Mouse (Mus musculus): ENCODE data around the gene Nceh1. TPM values are rescaled to one million over a fixed set of nuclear protein-coding genes. Genes with fewer than 3 reads are reported as not detected.

Gene Nceh1
- 113 TPM for polyA plus RNA-seq (2014; fragmentation: Illumina TruSeq; extraction: RNeasy Lipid Tissue Mini Kit (QIAGEN cat#74804))

DNA sequence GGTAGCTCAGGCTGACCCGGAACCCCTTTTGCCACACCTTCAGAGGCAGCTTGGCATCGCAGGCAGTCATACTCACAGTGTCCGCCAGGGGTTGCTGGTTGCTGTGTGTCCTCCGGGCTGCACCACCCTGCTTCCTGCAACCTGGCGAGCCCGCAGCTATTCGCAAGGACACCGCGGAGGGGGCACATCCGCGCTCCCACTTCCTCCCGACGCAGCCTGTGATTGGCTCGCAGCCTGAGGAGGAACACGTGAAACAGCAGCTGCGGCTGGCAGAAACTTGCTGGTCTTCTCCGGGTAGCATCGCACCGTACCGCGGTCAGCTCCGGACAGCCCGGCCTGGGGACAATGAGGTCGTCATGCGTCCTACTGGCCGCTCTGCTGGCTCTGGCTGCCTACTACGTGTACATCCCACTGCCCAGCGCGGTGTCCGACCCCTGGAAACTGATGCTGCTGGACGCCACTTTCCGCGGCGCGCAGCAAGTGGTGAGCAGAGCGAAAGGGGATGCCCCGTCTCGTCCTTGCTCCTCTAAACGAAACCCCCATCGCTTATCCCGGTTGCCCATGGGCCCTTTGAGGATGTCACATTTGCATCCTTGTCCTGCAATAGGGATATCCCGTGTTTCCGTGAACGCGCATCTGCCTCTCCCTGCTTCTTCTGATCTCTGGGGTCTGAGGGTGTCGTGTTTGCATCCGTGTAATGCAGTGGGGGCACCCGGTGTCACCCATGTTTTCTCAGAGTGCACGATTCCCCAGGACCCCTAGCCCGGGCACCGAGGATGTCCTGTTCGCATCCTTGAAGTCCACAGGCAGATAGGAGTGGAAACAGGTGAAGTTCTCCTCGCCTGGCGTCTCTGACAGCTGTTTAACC is at the start of gene Nceh1:
Gene Nceh1 (plus strand): TSS at position 233 of the 868 bp plus-strand sequence.

DNA sequence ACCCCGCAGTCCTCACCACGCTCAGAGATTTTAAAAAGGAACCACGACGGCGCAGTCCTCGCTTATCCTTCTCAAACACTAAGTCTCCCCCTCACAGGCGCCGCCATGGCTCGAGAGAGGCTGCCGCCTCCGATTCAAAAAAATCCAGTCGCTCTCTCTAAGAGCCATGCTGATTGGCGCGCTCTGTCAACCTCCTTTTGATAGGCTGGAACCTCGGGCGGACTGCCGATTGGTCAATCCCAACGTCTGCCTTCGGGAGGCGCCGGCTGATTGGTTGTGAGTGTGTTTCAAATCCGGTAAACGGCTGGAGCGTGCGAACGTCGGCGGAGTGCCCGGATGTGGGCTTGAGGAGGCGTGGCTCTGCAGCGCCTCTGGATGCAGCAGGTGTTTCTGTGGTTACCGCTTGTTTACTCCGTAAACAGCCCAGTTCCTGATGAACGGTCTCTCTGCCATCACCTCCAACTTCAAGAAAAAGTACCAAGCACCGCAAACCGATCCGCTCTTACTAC is 29.0 kb upstream of the Nceh1 start, which contains the start of gene Ect2:
Gene Ect2 (minus strand): TSS at position 178 of the 509 bp plus-strand sequence.

DNA sequence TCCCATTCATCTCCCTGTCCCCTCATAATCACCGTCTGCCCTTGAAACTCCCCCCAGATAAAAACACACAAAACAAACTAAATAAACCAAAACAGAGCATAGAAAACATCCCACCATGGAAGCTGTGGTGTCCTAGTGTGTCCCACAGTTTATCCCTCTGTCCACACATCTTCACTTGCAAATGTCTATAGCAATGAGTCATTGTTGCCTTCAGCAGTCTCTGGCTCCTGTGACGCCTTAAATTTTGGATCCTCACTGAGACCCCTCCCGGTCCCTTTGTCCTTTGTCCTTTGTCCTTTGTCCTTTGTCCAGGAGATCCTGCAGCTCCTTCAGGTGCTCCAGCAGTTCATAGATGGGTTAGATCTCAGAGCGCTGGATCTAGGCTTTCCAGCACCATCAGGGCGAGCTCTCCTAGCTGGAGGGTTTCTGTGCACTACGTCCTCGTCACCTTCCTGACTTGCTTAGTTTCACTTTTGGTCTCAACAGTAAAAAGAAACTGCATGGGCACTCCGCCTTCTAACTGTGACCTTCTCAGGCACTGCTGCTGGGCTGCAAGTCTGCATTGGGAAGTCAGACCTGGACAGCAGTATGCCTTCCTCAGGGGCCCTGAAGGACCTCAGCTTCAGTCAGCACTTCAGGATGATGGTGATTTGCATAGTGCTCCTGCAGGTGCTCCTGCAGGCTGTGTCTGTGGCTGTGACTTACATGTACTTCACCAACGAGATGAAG is 134.0 kb downstream of the Nceh1 start, which contains the start of gene Tnfsf10:
Gene Tnfsf10 (plus strand): TSS at position 470 of the 729 bp plus-strand sequence.

Other genes with a start within 250 kb of the Nceh1 start
- gene Ect2, start 29.1 kb upstream of the Nceh1 start, polyA plus RNA-seq (2014; fragmentation: Illumina TruSeq; extraction: RNeasy Lipid Tissue Mini Kit (QIAGEN cat#74804)), result 59.7 TPM
- 13.7 TPM for gene Tnfsf10, start 134.1 kb downstream of the Nceh1 start, polyA plus RNA-seq (2014; fragmentation: Illumina TruSeq; extraction: RNeasy Lipid Tissue Mini Kit (QIAGEN cat#74804))
- gene Ghsr, start 188.4 kb downstream of the Nceh1 start, polyA plus RNA-seq (2014; fragmentation: Illumina TruSeq; extraction: RNeasy Lipid Tissue Mini Kit (QIAGEN cat#74804)), result not detected